Mouse (Mus musculus) adipocyte (in vitro differentiated cells): ENCODE data around the gene Plch1.

ENCODE experiments used
- DNase-seq: peaks from one replicate; pipeline ENCODE4 v3.0.0-alpha.2; 2016; ENCODE audit warnings: low spot score

The Plch1 gene

DNA sequence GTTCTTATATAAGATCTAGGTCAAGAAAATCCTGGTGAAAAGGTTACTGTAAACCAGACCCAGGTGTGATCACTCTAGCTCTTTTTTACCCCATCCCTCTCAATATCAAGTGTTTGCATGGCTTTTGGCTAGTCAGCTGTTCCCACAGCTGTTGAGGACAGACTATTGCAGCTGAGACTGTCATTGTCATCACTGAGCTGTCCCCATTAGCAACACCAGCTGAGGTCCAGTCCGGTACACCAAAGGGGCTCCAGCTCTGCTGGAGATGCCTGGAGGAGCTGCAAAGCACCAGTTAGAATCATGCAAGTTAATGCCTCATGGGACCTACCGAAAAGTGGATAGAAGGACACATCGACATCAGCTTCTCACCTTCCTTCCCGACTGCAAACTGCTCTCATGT is 206.5 kb downstream of the Plch1 start:
- DNase-seq = no peak

DNA sequence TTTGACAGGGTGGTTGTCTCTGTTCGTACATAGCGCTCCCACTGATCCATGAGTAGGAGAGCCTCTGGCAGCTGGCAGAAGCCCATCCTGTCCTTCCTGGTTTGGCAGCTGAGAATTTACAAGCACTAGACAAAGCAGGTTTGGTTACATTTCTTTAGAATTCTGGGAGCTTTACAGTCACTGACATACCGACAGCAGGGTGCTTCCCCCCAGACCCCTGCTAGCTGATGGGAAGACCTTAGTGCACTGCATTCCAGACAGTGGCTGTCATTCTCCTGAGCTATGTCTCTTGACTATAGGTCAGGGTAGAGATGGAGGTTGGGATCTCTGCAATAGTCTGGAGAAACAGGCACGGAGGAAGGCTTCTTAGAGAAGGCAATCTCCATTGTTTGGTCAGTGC is 230.5 kb downstream of the Plch1 start:
- DNase-seq = no peak

DNA sequence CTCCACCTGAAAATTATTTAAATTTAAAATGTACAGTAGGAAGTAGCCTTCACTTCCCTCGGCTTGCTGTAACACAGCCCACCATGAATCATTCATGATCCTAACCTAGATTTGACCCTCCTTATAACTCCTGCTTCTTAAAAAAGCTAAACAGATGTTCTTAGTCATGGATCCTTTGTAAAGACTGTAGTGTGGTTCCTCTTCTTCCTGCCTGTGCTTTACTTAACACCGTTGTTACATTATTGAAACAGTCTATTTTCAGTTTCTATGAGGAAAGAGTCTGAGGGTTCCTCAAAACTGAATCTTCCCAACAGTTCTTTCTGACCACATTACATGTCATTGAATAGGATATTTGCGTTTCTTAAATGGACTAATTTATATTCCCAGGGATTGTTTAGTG is 234.0 kb downstream of the Plch1 start:
- DNase-seq = no peak

DNA sequence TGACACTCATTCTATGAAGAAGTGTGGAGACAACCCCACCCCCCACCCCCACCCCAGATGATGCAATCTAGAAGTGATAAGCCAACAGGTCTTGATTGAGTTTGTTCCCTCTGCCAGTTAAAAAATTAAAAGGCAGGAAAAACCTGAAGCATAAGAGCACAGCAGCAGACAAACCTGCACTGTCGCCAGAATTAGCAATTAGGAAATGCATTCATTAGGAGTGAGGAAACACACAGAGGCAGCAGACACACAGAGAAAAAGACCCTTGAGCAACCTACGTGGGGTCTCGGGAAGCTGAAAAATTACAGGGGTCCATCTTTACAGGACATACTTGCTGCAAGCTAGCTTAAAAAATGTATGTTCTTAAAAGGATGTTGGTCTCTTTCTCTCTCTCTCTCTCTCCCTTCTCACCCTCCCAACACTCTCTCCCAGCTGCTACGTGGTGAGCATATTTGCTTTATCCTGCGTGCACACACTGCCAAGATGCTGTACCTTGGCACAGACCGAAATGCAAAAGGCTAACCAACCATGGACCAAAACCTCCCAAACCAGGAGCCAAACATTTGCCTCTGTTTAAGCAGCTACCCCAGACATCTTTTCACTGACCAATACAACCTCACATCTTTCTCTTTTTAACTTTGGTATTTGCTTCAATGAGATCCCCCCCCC is 234.6 kb downstream of the Plch1 start:
- no peak for DNase-seq
